Mouse (Mus musculus): ENCODE data around the gene Zfp518a. TPM values are rescaled to one million over a fixed set of nuclear protein-coding genes. Genes with fewer than 3 reads are reported as not detected.

The Zfp518a gene
- total and polyA plus RNA-seq, 2 experiments from 2014 or later: 3.7 to 5.1 TPM

DNA sequence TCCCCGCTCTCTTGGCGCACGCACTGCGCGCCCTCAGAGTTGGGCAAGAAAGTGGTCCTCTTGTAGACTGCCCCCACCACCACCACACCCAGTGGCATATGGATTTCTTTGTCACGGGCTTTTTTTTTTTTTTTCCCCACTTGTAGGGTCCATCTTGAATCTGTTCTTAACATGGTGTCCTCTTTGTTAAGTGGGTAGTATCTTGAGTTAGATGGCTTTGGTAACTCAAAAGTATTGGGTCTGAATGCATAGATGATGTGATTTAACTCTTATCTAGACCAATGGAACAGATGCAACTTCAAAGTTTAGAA is 843 bp downstream of the Zfp518a start:
- Histone ChIP-seq H3K9me3 (replicated peaks; ENCODE audit: control insufficient read depth, low read length) (peaks cover 7% of the 10 kb centered on the region), H3K4me3 (ENCODE audit: low read depth, low read length) (peak overlapping the region; percentile 59), H3K27ac (ENCODE audit: low read depth) (no peak overlapping the region), H3K27me3 (ENCODE audit: control insufficient read depth, insufficient read depth, low read length) (peaks cover 28% of the 10 kb centered on the region), H3K36me3 (replicated peaks; ENCODE audit: control insufficient read depth, insufficient read depth, low read length) (no peaks in the 10 kb centered on the region), H3K4me1 (ENCODE audit: control insufficient read depth, insufficient read depth) (no peaks in the 10 kb centered on the region), H3K4me2 (ENCODE audit: low read depth, low read length) (peak overlapping the region; percentile 66), H3K9ac (replicated peaks; ENCODE audit: low read depth, low read length) (peak overlapping the region; percentile 56; the same call in 1 of the 2 replicates)
- no peak for DNase-seq (ENCODE audit: low spot score)
- no peak for TF ChIP-seq EP300 (IDR thresholded peaks at IDR 0.05; ENCODE audit: low read depth)
- no peak for TF ChIP-seq CTCF (IDR thresholded peaks at IDR 0.05; ENCODE audit: low read depth)
- no peak for ATAC-seq (ENCODE audit: insufficient read depth, low read depth)
- 8% methylated on average over 6 of the region's 6 CpGs for WGBS

DNA sequence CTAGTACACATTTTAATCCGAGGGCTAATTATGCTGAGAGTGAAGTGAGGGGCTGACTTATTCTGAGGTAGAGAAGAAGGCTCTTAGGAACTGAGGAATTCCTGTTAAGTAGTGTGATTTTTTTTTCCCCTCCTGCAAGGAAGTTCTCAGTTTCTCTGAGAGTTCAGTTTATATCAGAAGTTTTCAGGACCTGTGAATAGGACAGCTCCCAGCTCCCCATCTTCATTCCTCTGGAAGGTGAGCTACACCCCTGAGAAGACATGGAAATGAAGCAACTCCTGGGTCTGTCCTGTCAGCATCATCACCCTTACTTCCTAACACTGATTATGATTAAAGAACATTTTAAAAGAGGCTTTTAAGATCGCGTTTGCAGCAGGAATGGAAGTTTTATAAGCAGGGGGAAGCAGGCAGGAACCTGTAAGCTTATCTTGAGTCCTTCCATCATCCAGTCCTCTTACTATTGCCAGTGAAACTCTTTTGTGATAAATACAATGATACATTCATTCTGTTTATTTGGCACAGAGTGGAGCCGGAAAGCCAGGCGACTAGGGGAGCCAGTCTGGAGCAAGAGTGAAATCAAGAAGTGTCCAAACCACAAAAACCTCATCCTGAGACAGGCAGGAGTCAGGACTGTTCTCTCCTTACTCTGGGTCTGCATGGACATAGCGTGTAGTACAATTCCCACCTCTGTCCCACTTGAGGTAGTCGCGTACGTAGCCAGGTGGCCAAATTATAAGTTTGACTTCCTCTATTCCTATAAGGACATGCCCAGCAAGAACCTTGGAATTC is 37.3 kb downstream of the Zfp518a start:
- no peaks in the 10 kb centered on the region for H3K9me3 ChIP-seq (replicated peaks; ENCODE audit: control insufficient read depth, low read length)
- no peaks in the 10 kb centered on the region for H3K4me1 ChIP-seq (ENCODE audit: control insufficient read depth, insufficient read depth)
- H3K9ac ChIP-seq (replicated peaks; ENCODE audit: low read depth, low read length): no peak overlapping the region
- H3K27ac ChIP-seq (ENCODE audit: low read depth): no peak overlapping the region
- 59% methylated on average over 9 of the region's 9 CpGs for WGBS
- H3K4me2 ChIP-seq (ENCODE audit: low read depth, low read length): no peak overlapping the region
- ATAC-seq (ENCODE audit: insufficient read depth, low read depth): no peak
- H3K27me3 ChIP-seq (ENCODE audit: control insufficient read depth, insufficient read depth, low read length): no peaks in the 10 kb centered on the region
- no peaks in the 10 kb centered on the region for H3K36me3 ChIP-seq (replicated peaks; ENCODE audit: control insufficient read depth, insufficient read depth, low read length)
- H3K4me3 ChIP-seq (ENCODE audit: low read depth, low read length): no peak overlapping the region
- no peak for DNase-seq (ENCODE audit: low spot score)
- no peak for TF ChIP-seq EP300 (IDR thresholded peaks at IDR 0.05; ENCODE audit: low read depth)
- no peak for TF ChIP-seq CTCF (IDR thresholded peaks at IDR 0.05; ENCODE audit: low read depth)

DNA sequence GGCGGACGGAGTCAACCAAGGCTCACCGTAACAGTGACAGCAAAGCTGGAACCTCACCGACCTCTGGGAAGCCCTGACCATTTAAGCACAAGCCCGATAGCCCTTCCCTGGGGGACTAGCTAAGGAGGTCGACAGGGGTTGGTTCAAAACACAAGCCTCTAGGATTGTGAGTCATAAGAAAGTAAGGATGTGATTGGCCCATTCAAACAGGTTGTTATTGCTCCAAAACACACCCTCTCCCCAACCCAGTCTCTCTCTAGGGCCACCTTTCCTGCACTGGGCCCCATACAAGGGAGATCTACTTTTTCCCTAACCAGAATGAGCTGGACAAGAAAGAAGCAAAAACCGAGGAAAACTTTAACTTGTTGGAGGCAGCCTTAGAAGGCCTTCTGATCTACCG is 40.9 kb downstream of the Zfp518a start:
- DNase-seq (ENCODE audit: low spot score): no peak
- no peak overlapping the region for H3K9ac ChIP-seq (replicated peaks; ENCODE audit: low read depth, low read length)
- no peak overlapping the region for H3K4me2 ChIP-seq (ENCODE audit: low read depth, low read length)
- H3K9me3 ChIP-seq (replicated peaks; ENCODE audit: control insufficient read depth, low read length): no peaks in the 10 kb centered on the region
- 49% methylated on average over 8 of the region's 8 CpGs for WGBS
- ATAC-seq (ENCODE audit: insufficient read depth, low read depth): no peak
- no peak for TF ChIP-seq CTCF (IDR thresholded peaks at IDR 0.05; ENCODE audit: low read depth)
- TF ChIP-seq EP300 (IDR thresholded peaks at IDR 0.05; ENCODE audit: low read depth): no peak
- H3K27me3 ChIP-seq (ENCODE audit: control insufficient read depth, insufficient read depth, low read length): no peaks in the 10 kb centered on the region
- H3K27ac ChIP-seq (ENCODE audit: low read depth): no peak overlapping the region
- H3K4me1 ChIP-seq (ENCODE audit: control insufficient read depth, insufficient read depth): no peaks in the 10 kb centered on the region
- H3K4me3 ChIP-seq (ENCODE audit: low read depth, low read length): no peak overlapping the region
- no peaks in the 10 kb centered on the region for H3K36me3 ChIP-seq (replicated peaks; ENCODE audit: control insufficient read depth, insufficient read depth, low read length)

DNA sequence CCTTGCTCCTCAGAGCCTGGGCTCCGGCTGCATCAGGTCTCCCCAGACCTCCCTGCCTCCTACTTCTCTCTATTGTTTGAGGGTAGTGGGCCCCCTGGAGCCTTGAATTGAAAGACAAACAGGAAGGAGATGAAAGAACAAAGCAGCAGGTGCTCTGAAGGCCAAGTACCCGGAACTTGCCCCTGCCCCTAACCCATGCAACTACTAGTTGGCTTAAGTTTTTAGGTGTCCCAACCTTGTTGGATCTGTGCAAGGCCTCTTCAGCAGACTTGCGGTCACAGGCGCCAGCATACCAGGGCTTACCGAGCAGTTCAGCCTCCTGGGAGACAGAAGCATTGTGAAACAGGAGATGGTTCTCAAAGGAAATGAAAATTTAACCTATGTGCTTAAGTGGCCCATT is 41.5 kb downstream of the Zfp518a start:
- Histone ChIP-seq H3K36me3 (replicated peaks; ENCODE audit: control insufficient read depth, insufficient read depth, low read length) (no peaks in the 10 kb centered on the region), H3K9me3 (replicated peaks; ENCODE audit: control insufficient read depth, low read length) (no peaks in the 10 kb centered on the region), H3K27me3 (ENCODE audit: control insufficient read depth, insufficient read depth, low read length) (no peaks in the 10 kb centered on the region), H3K9ac (replicated peaks; ENCODE audit: low read depth, low read length) (no peak overlapping the region), H3K4me2 (ENCODE audit: low read depth, low read length) (no peak overlapping the region), H3K4me3 (ENCODE audit: low read depth, low read length) (no peak overlapping the region), H3K4me1 (ENCODE audit: control insufficient read depth, insufficient read depth) (no peaks in the 10 kb centered on the region), H3K27ac (ENCODE audit: low read depth) (no peak overlapping the region)
- DNase-seq (ENCODE audit: low spot score) (no peak), ATAC-seq (ENCODE audit: insufficient read depth, low read depth) (no peak)
- no peak for TF ChIP-seq CTCF (IDR thresholded peaks at IDR 0.05; ENCODE audit: low read depth)
- TF ChIP-seq EP300 (IDR thresholded peaks at IDR 0.05; ENCODE audit: low read depth): no peak
- WGBS: 43% methylated on average over 5 of the region's 5 CpGs

- Histone ChIP-seq H3K4me3 (ENCODE audit: low read depth, low read length) (no peak overlapping the region), H3K27me3 (ENCODE audit: control insufficient read depth, insufficient read depth, low read length) (no peaks in the 10 kb centered on the region), H3K36me3 (replicated peaks; ENCODE audit: control insufficient read depth, insufficient read depth, low read length) (no peaks in the 10 kb centered on the region), H3K9ac (replicated peaks; ENCODE audit: low read depth, low read length) (no peak overlapping the region), H3K4me1 (ENCODE audit: control insufficient read depth, insufficient read depth) (no peaks in the 10 kb centered on the region), H3K27ac (ENCODE audit: low read depth) (no peak overlapping the region), H3K4me2 (ENCODE audit: low read depth, low read length) (no peak overlapping the region), H3K9me3 (replicated peaks; ENCODE audit: control insufficient read depth, low read length) (no peaks in the 10 kb centered on the region)
- DNase-seq (ENCODE audit: low spot score) (no peak), ATAC-seq (ENCODE audit: insufficient read depth, low read depth) (no peak; the same call in 1 of the 2 replicates)
- TF ChIP-seq CTCF (IDR thresholded peaks at IDR 0.05; ENCODE audit: low read depth): no peak
- no peak for TF ChIP-seq EP300 (IDR thresholded peaks at IDR 0.05; ENCODE audit: low read depth)
- WGBS: 83% methylated on average over 7 of the region's 7 CpGs
These were observed 49.0 kb downstream of the Zfp518a start for GRCm38 (mm10) chr19:40943552-40943951.
